Mouse (Mus musculus): ENCODE measurements around the gene Tuba4a. TPM values are rescaled to one million over a fixed set of nuclear protein-coding genes. Genes with fewer than 3 reads are reported as not detected.

The Tuba4a gene
- total RNA-seq (2023): 10 to 100 TPM; 66.8 to 88.0 TPM

DNA sequence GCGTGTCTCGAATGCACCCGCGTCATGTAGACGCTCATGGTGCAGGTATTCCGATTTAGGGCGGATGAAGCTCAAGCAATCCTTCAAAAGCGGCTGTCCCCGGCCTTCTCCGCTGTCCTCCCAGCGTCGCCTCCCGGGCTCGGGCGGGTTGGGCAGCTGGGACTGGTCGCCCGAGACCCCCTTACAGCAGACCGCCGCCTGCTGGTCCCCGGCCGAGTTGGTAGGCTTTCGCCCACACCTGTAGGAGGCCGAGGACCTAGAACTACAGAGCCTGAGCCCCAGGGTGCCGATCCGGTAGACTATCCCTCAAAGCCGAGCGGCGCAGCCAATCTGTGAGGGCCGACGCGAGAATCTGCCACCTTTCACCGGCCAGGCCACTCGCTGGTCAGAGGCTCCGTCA is at the start of gene Tuba4a:
TSS of gene Tuba4a (minus strand) at position 335 of the 400 bp plus-strand sequence.

DNA sequence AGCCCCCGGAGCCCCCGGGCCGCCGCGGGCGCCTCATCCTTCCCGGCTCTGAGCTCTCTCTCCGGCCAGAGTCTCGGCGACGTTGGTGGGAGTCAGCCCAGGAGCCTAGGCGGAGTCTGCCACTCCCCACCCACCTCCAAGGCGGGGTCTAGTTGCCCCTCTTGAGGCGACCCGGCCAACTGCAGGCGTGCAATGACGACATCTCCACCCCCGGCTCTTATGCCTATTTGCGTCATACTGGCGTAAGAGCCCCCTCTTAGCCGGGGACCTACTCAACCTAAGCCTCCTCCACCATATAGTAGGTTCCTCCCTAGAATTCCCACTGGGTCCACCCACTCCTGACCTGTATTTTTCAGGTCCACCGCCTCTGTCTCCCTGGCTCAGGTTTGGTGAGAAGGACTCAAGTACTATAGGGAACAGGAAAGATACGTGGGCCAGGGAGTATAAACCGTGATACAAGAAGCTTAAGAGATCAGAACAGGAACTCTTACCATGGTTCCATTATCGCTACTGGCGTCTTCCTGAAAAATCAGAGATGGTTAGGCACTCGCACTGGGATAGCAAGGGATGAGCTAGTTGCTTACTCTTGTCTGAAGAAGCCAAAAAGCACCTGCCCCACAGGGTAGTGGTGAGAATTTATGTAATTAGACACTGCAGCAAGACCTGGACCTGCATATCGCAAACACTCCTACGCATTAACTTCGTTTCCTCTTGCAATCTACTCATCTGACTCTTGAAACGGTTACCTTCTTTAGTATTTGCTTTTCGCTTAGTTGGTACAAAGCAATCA is 44.6 kb upstream of the Tuba4a start, which contains the start of gene Ptprn:
TSS of gene Ptprn (minus strand) at position 412 of the 790 bp plus-strand sequence.

DNA sequence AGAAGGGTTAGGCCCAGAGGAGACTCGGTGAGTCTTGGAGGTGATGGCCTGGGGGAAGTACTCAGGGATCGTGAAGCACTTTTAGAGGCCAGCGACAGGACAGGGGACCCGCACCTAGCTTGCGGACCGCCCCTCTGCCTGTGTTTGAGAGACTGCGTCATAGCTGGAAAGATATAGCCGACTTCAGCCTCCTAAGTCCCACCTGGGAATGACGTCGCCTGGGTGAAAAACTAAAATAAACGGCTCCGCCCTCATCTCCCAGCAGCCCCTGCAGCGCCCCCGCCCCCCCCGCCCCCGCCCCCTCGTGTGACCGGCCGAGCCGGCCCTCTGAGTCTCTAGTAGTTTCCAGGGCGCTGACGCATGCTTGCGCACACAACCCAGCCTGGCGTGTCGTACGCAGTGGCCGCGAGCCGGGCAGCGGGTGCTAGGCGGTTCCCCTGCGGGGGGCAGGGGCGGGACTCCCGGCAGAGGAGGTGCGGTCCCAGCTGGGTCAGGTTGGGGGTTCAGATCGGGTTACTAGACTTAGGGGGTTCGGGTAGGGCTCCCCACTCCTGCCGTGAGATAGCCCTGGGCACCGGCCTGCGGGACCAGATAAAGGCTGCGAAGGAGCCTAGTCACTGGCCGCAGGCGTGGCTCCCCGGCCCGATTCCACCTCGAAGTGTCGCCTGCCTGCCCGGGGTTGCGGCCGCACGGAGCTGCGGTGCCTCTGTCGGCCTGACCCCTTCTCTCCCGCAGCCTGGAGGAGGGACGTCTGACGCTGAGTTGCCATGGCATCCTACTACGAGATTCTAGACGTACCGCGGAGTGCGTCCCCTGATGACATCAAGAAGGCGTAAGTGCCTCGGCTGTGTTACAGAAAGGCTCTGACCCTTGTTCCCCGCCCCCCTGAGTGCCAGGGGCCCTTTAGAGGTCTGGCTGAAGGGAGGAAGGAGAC is 16.7 kb upstream of the Tuba4a start, which contains the start of gene Dnajb2:
TSS of gene Dnajb2 (plus strand) at position 290 of the 934 bp plus-strand sequence.

DNA sequence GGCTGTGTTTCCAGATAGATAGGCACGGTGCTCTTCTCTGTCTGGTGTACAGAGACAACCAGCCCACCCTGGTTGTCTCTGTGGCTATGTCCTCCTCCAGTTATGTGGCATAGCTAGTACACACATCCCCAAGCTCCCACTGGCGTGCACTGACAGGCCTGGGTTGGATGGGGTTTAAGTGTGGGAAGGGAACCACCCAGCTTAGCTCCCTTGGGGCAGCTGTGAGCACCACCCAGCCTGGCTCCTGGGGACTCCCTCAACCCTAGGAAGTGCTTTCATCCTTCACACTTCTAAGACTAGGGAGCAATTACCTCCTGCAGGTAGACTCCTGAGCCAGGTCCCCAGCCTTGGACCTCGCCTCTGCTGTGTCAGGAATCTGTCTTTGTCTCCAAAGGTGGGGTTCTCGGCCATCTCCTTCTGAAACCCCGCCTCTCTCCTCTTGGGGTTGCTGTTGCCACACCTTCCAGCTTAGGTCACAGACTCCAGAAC is 12.0 kb upstream of the Tuba4a start, which contains the start of gene A630095N17Rik:
TSS of gene A630095N17Rik (minus strand) at position 439 of the 489 bp plus-strand sequence.

GRCm38 (mm10) chr1:75210136-75211087 is 9.3 kb downstream of the Tuba4a start, which contains the start of the genes Glb1l and Stk16:
Gene Glb1l (minus strand): TSS chr1:75210813.
Gene Stk16 (plus strand): TSS chr1:75210838.

DNA sequence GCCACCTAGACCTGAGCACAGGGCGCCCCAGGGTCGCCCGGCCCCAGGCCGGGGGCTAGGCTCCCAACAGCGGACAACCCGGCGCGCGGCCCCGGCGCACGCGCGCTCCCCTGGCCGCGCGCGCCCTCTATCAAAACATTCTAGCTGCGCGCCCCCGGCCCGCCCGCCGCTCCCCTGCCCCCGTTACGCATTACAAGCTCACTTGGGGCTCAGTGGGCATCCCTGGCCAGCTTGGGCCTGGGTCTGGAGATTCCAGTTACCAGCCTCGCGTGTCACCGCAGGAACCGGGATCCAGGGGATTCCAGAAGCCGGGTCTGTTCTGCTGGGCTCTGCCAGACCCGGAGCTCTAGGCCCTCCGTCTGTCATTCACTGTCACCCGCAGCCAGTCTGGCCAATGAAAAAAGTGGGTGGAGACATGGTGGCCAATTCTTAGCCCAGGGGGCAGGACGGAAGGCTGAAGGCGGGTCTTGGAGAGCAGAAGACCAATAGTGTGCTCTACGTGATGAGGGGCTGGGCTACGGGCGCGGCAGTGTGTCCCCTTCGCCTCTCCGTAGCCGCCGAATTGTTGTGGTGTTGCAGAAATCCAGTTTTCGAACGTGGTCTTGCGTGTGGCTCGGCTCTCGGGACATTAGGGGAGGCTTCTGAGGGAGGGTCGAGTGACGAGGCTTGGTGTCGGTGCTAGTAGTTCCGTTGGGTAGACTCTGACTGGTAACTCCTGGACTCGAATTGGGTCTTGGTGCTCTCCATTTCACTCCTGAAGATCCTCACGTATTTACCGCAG is 27.9 kb downstream of the Tuba4a start, which contains the start of the genes Ankzf1 and Atg9a:
TSS of gene Ankzf1 (plus strand) at position 530 of the 781 bp plus-strand sequence.
TSS of gene Atg9a (minus strand) at position 575 of the 781 bp plus-strand sequence.

GRCm38 (mm10) chr1:75180105-75180590 is 39.5 kb downstream of the Tuba4a start, which contains the start of gene Abcb6:
Gene Abcb6 (minus strand): TSS chr1:75180392.

GRCm38 (mm10) chr1:75168472-75169464 is 50.9 kb downstream of the Tuba4a start, which contains the start of gene Zfand2b:
Gene Zfand2b (plus strand): TSS chr1:75168646.

Other genes with a start within 250 kb of the Tuba4a start
- 1 to 10 TPM; 4.4 to 4.8 TPM for gene Nhej1, start 94.7 kb downstream of the Tuba4a start, total RNA-seq (2023)
- 1 to 10 TPM; 1.2 TPM for gene Slc23a3, start 86.0 kb downstream of the Tuba4a start, total RNA-seq (2023)
- 100 to 1,000 TPM; 115 to 119 TPM for gene Cnppd1, start 77.2 kb downstream of the Tuba4a start, total RNA-seq (2023)
- gene Retreg2, start 77.1 kb downstream of the Tuba4a start, total RNA-seq (2023): 10 to 100 TPM; 66.3 to 67.3 TPM
- 10 to 100 TPM; 46.1 to 59.1 TPM for gene Zfand2b, start 51.2 kb downstream of the Tuba4a start, total RNA-seq (2023)
- gene Abcb6, start 39.5 kb downstream of the Tuba4a start, total RNA-seq (2023): 1 to 10 TPM; 3.4 to 4.9 TPM
- gene Ankzf1, start 27.7 kb downstream of the Tuba4a start, total RNA-seq (2023): 10 to 100 TPM; 20.9 to 22.2 TPM
- 10 to 100 TPM; 51.1 to 58.9 TPM for gene Atg9a, start 27.7 kb downstream of the Tuba4a start, total RNA-seq (2023)
- 10 to 100 TPM; 21.6 to 24.5 TPM for gene Glb1l, start 9.1 kb downstream of the Tuba4a start, total RNA-seq (2023)
- gene Stk16, start 9.0 kb downstream of the Tuba4a start, total RNA-seq (2023): 10 to 100 TPM; 84.4 to 86.3 TPM
- gene A630095N17Rik, start 12.2 kb upstream of the Tuba4a start, total RNA-seq (2023): not detected
- 10 to 100 TPM; 16.5 to 20.4 TPM for gene Dnajb2, start 16.5 kb upstream of the Tuba4a start, total RNA-seq (2023)
- gene Ptprn, start 44.6 kb upstream of the Tuba4a start, total RNA-seq (2023): not detected
- gene Resp18, start 58.5 kb upstream of the Tuba4a start, total RNA-seq (2023): not detected
- gene Dnpep, start 98.1 kb upstream of the Tuba4a start, total RNA-seq (2023): 10 to 100 TPM; 39.5 to 46.6 TPM
- under 1 TPM in 1 of 2 experiments, not detected in 1; 0.42 TPM for gene Des, start 140.5 kb upstream of the Tuba4a start, total RNA-seq (2023)
- not detected for gene Speg, start 155.4 kb upstream of the Tuba4a start, total RNA-seq (2023)
- gene Gmppa, start 216.1 kb upstream of the Tuba4a start, total RNA-seq (2023): 10 to 100 TPM; 70.8 to 74.7 TPM
- not detected for gene Asic4, start 230.6 kb upstream of the Tuba4a start, total RNA-seq (2023)